Mouse (Mus musculus) hindbrain, embryonic 16.5 days (tissue): ENCODE data around the gene Gm2a. TPM values are rescaled to one million over a fixed set of nuclear protein-coding genes. Genes with fewer than 3 reads are reported as not detected.
"Not testable (repeated sequence)": the region's sequence is repeated elsewhere in the genome, so short reads cannot be mapped to it uniquely, and the experiment has no call there.

Experiments used
- ATAC-seq: fragments of 200-750 bp; cut with Nextera tagmentation; 2 replicates; pipeline ENCODE4 v1.8.0; 2017; ENCODE audit warnings: moderate TSS enrichment, moderate library complexity
- H3K27ac ChIP-seq: fragments of 300-500 bp; sonication (generic); 2 replicates; pipeline ENCODE4 v1.5.1; 2014; ENCODE audit warnings: low read depth, mild to moderate bottlenecking, control low read depth, low read length, moderate library complexity
- H3K27me3 ChIP-seq: fragments of 300-500 bp; sonication (generic); replicated peaks from 2 replicates; pipeline ENCODE4 v1.6.1; 2014; ENCODE audit warnings: low read length; ENCODE audit not compliant: control insufficient read depth, insufficient read depth
- H3K36me3 ChIP-seq: fragments of 300-500 bp; sonication (generic); 2 replicates; pipeline ENCODE4 v1.6.1; 2014; ENCODE audit warnings: mild to moderate bottlenecking, low read length, moderate library complexity, mixed read lengths; ENCODE audit not compliant: control insufficient read depth, insufficient read depth
- H3K4me1 ChIP-seq: fragments of 300-500 bp; sonication (generic); 2 replicates; pipeline ENCODE4 v1.6.1; 2014; ENCODE audit warnings: low read depth, low read length; ENCODE audit not compliant: control insufficient read depth, insufficient read depth
- H3K4me2 ChIP-seq: fragments of 300-500 bp; sonication (generic); 2 replicates; pipeline ENCODE4 v1.6.1; 2014; ENCODE audit warnings: mild to moderate bottlenecking, low read length, control low read depth, moderate library complexity
- H3K4me3 ChIP-seq: fragments of 300-500 bp; sonication (generic); 2 replicates; pipeline ENCODE4 v1.5.1; 2014; ENCODE audit warnings: mild to moderate bottlenecking, low read length, control low read depth, moderate library complexity
- H3K9ac ChIP-seq: fragments of 300-500 bp; sonication (generic); 2 replicates; pipeline ENCODE4 v1.6.1; 2014; ENCODE audit warnings: low read depth, mild to moderate bottlenecking, control low read depth, low read length, moderate library complexity
- H3K9me3 ChIP-seq: fragments of 300-500 bp; sonication (generic); 2 replicates; pipeline ENCODE4 v1.6.1; 2014; ENCODE audit warnings: mild to moderate bottlenecking, low read length, moderate library complexity; ENCODE audit not compliant: control insufficient read depth
- WGBS: fragments of 180-500 bp; shearing (Covaris S2); extraction: QIAGEN DNeasy Blood & Tissue Kit; methylation state at CpG from one replicate; pipeline ENCODE4 v1.1.7; 2014; 5-methylcytosine and 5-hydroxymethylcytosine counted together
- polyA plus RNA-seq: library from polyadenylated mRNA; unstranded; fragments of >200 nt; fragmentation: Nextera tagmentation; extraction: Ambion mirVana; gene quantifications from 2 replicates; pipeline ENCODE4 v1.2.1, GENCODE M21; 2015

Gene Gm2a
- polyA plus RNA-seq, 1 experiment from 2014 or later: 45.8 TPM

- peak; percentile 71; the same call in 1 of the 2 replicates for ATAC-seq
These were observed 10.9 kb upstream of the Gm2a start for GRCm38 (mm10) chr11:55087006-55087405.

GRCm38 (mm10) chr11:55089892-55090291, 8.0 kb upstream of the Gm2a start:
- WGBS: 86% methylated on average over 2 of the region's 2 CpGs
- ATAC-seq: no peak
- no peaks in the 10 kb centered on the region for H3K9me3 ChIP-seq

More at GRCm38 (mm10) chr11:55087006-55087405, 10.9 kb upstream of the Gm2a start:
- Histone ChIP-seq H3K27me3 (no peaks in the 10 kb centered on the region), H3K36me3 (no peaks in the 10 kb centered on the region), H3K9ac (no peak overlapping the region), H3K4me3 (no peak overlapping the region), H3K4me1 (no peaks in the 10 kb centered on the region), H3K9me3 (no peaks in the 10 kb centered on the region), H3K27ac (no peak overlapping the region), H3K4me2 (peak overlapping the region; percentile 28; the same call in 1 of the 2 replicates)
- 6% methylated on average over 10 of the region's 10 CpGs for WGBS

GRCm38 (mm10) chr11:55093096-55093495, 4.8 kb upstream of the Gm2a start:
- 91% methylated on average over 7 of the region's 7 CpGs for WGBS
- H3K36me3 ChIP-seq: no peaks in the 10 kb centered on the region
- H3K4me2 ChIP-seq: no peak overlapping the region
- ATAC-seq: no peak
- no peak overlapping the region for H3K27ac ChIP-seq
- H3K9me3 ChIP-seq: no peaks in the 10 kb centered on the region
- H3K9ac ChIP-seq: no peak overlapping the region
- no peak overlapping the region for H3K4me3 ChIP-seq
- H3K4me1 ChIP-seq: no peaks in the 10 kb centered on the region
- no peaks in the 10 kb centered on the region for H3K27me3 ChIP-seq

More at GRCm38 (mm10) chr11:55089892-55090291, 8.0 kb upstream of the Gm2a start:
- no peak overlapping the region for H3K4me3 ChIP-seq
- H3K4me2 ChIP-seq: no peak overlapping the region
- H3K4me1 ChIP-seq: no peaks in the 10 kb centered on the region
- no peaks in the 10 kb centered on the region for H3K36me3 ChIP-seq
- H3K27me3 ChIP-seq: no peaks in the 10 kb centered on the region
- no peak overlapping the region for H3K27ac ChIP-seq
- H3K9ac ChIP-seq: no peak overlapping the region

GRCm38 (mm10) chr11:55096296-55096695, 1.6 kb upstream of the Gm2a start:
- H3K27me3 ChIP-seq, H3K9ac ChIP-seq, H3K27ac ChIP-seq, H3K9me3 ChIP-seq, H3K4me2 ChIP-seq, H3K36me3 ChIP-seq, ATAC-seq, H3K4me3 ChIP-seq: not testable (repeated sequence)
- 92% methylated on average over 4 of the region's 4 CpGs for WGBS
- H3K4me1 ChIP-seq: peaks cover 12% of the 10 kb centered on the region

- peak overlapping the region; percentile 67 for H3K4me3 ChIP-seq
- H3K9me3 ChIP-seq: no peaks in the 10 kb centered on the region
- WGBS: 41% methylated on average over 11 of the region's 11 CpGs
- no peaks in the 10 kb centered on the region for H3K36me3 ChIP-seq
- H3K27me3 ChIP-seq: no peaks in the 10 kb centered on the region
- H3K9ac ChIP-seq: peak overlapping the region; percentile 2; the same call in 1 of the 2 replicates
- peaks cover 12% of the 10 kb centered on the region for H3K4me1 ChIP-seq
- H3K4me2 ChIP-seq: peak overlapping the region; percentile 83
- no peak for ATAC-seq
- H3K27ac ChIP-seq: no peak overlapping the region; the same call in 1 of the 2 replicates
These were observed 1.0 kb upstream of the Gm2a start for GRCm38 (mm10) chr11:55096731-55097462.

- Histone ChIP-seq H3K9ac (peak overlapping the region; percentile 83), H3K4me3 (peak overlapping the region; percentile 67), H3K9me3 (no peaks in the 10 kb centered on the region), H3K4me1 (peaks cover 12% of the 10 kb centered on the region), H3K27ac (peak overlapping the region; percentile 81), H3K27me3 (no peaks in the 10 kb centered on the region), H3K4me2 (peak overlapping the region; percentile 83), H3K36me3 (no peaks in the 10 kb centered on the region)
- ATAC-seq: no peak
- WGBS: 11% methylated on average over 24 of the region's 24 CpGs
These were observed 437 bp downstream of the Gm2a start for GRCm38 (mm10) chr11:55098189-55098915.

GRCm38 (mm10) chr11:55099019-55099771, 1.3 kb downstream of the Gm2a start:
- Histone ChIP-seq H3K36me3 (no peaks in the 10 kb centered on the region), H3K9ac (no peak overlapping the region), H3K27ac (no peak overlapping the region), H3K4me1 (peaks cover 12% of the 10 kb centered on the region), H3K9me3 (no peaks in the 10 kb centered on the region), H3K27me3 (no peaks in the 10 kb centered on the region), H3K4me2 (peak overlapping the region; percentile 83), H3K4me3 (peak overlapping the region; percentile 67; the same call in 1 of the 2 replicates)
- no peak for ATAC-seq
- WGBS: 88% methylated on average over 8 of the region's 8 CpGs

- peaks cover 12% of the 10 kb centered on the region for H3K4me1 ChIP-seq
- no peaks in the 10 kb centered on the region for H3K36me3 ChIP-seq
- WGBS: 33% methylated on average over 4 of the region's 4 CpGs
- ATAC-seq: no peak
- no peaks in the 10 kb centered on the region for H3K9me3 ChIP-seq
- H3K27ac ChIP-seq: no peak overlapping the region
- no peak overlapping the region for H3K4me3 ChIP-seq
- H3K9ac ChIP-seq: peak overlapping the region; percentile 36; the same call in 1 of the 2 replicates
- no peaks in the 10 kb centered on the region for H3K27me3 ChIP-seq
- peak overlapping the region; percentile 13; the same call in 1 of the 2 replicates for H3K4me2 ChIP-seq
These were observed 2.0 kb downstream of the Gm2a start for GRCm38 (mm10) chr11:55099868-55100267.
